Mouse (Mus musculus) activated CD4-positive, CD25-positive, alpha-beta regulatory T cell, adult 9 weeks (primary cell): ENCODE measurements around the gene Cep152. TPM values are rescaled to one million over a fixed set of nuclear protein-coding genes. Genes with fewer than 3 reads are reported as not detected.

Source experiments
- polyA plus RNA-seq: library from polyadenylated mRNA; unstranded; fragments of 100-300 nt; shearing (Covaris generic); gene quantifications from one replicate; pipeline ENCODE4 v1.2.1, GENCODE M21; 2017

Cep152 gene
- 13.5 TPM for polyA plus RNA-seq

DNA sequence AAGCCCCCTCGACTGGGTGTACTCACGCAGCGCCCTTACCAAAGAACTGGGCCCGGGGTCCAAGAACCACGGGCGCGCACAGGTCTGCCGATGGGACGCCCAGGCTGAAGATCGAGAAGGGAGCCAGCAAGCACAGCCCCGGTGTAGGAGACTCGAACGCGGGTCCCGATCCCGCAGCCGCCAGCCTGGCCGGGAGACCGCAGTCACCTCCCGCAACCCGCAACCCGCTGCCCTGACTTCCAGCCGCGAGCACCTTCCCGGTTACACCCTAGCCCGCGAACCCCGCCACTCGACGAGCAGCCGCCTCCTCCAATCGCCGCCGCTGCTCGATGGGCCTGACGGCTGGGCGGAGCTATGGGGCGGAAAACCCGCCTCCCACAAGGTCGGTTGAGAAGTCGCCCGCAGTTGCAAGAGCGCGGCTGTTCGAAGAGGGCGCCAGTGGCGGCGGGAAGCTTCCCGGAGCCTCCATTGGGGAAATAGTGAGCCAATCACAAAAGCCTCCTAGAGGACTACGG lies at the start of gene Cep152:
Gene Cep152, minus strand, starts transcription at position 277 of the 515 bp plus-strand sequence.

DNA sequence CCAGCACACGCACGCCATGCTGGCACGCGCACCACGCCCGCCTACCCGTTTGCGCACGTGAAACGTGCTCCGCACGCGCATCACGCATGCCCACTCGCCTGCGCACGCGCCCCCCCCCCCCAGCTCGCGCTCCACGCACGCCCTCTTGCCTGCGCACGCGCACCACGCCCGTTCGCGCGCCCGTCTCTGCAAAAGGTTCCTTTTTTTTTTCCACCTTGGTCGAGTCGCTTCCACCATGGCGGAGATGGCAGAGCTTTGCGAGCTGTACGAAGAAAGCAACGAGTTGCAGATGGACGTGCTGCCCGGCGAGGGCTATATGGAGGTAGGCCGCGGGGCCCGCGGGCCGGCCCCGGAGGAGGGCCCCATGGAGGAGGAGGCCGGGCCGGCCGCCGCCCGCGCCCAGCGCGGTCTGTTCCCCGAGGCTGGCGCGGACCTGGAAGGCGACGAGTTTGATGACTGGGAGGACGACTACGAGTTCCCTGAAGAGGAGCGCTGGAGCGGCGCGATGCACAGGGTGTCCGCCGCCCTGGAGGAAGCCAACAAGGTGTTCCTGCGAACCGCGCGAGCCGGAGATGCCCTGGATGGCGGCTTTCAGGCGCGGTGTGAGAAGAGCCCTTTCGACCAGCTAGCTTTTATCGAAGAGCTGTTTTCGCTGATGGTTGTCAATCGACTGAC lies 48.2 kb upstream of the Cep152 start, which contains the start of gene Eid1:
Gene Eid1, plus strand, starts transcription at position 139 of the 675 bp plus-strand sequence.

Other genes starting within 250 kb of the Cep152 start
- gene Gm9913, start 120.0 kb downstream of the Cep152 start, polyA plus RNA-seq, result not detected
- gene Fbn1, start 117.1 kb downstream of the Cep152 start, polyA plus RNA-seq, result not detected
- gene Eid1, start 48.0 kb upstream of the Cep152 start, polyA plus RNA-seq, result 17.2 TPM
- 0.17 TPM for gene Shc4, start 99.0 kb upstream of the Cep152 start, polyA plus RNA-seq
- 23.7 TPM for gene Secisbp2l, start 157.8 kb upstream of the Cep152 start, polyA plus RNA-seq
- 51.7 TPM for gene Galk2, start 234.0 kb upstream of the Cep152 start, polyA plus RNA-seq
- gene Cops2, start 234.0 kb upstream of the Cep152 start, polyA plus RNA-seq, result 64.4 TPM